Comparison of ENCODE assay signal across 16 mouse cellular contexts in genomic region chr1:170853604-170854003, GRCm38 (mm10). TPM values are rescaled to one million over a fixed set of nuclear protein-coding genes. Genes with fewer than 3 reads are reported as not detected.
DNase-seq lines count a peak whose midpoint lies in the region; ATAC-seq and TF ChIP-seq lines count a peak whose summit lies in the region.
"Had no signal": no experiment of that assay in that cellular context is flagged by ENCODE, and none has a peak within 500 bp of the region (broad histone marks: within the 10 kb centered on the region; RNA-seq: fewer than 3 reads in every experiment).

No protein-coding gene starts in this region.

- dilution Hi-C loops in CH12.LX (cut with MboI; ENCODE audit: extremely low pct_ligation_motif_present, extremely low pct_unique_long_range_greater_than_20kb, low sequenced_read_pairs): no loop called here

- H3K36me3 ChIP-seq in liver, adult 2 months (ENCODE audit: control insufficient read depth, insufficient read depth, low read length): peaks cover 34% of the 10 kb centered on the region
- H3K36me3 ChIP-seq in CH12.LX (replicated peaks in 1 of 2; ENCODE audit: control insufficient read depth in 1 of 2, insufficient read depth in 1 of 2, low read length in 1 of 2): peaks cover 30 to 36% of the 10 kb centered on the region in 2 experiments
- H3K36me3 ChIP-seq in kidney, embryonic 14.5 days (ENCODE audit: control insufficient read depth, insufficient read depth, low read length): no peaks in the 10 kb centered on the region; the same call in 1 of the 2 replicates

- peak overlapping the region; percentile 97 for H3K4me2 ChIP-seq in CH12.LX (ENCODE audit: insufficient read depth, low read depth, poor library complexity, severe bottlenecking)
- H3K4me2 ChIP-seq in kidney, embryonic 14.5 days (replicated peaks; ENCODE audit: low read depth, low read length): no peak overlapping the region

- DNase-seq in liver, adult 2 months (ENCODE audit: extremely low read depth, low read depth, low spot score): peak; percentile 29
- no peak for DNase-seq in liver
- peak; percentile 81 for DNase-seq in CH12.LX (ENCODE audit: extremely low read depth)
- no peak for DNase-seq in gastrocnemius, postnatal 25 days
- DNase-seq in spleen, postnatal 14 days (ENCODE audit: low spot score in 2 of 2): no peak
- DNase-seq: adrenal gland, adult 2 months; cerebellum, adult 9-11 months; heart, postnatal 36 days; kidney, adult 8-10 months; layer of hippocampus, postnatal 36 days; lung, adult 18-20 months had no signal

- peak; percentile 97 for TF ChIP-seq EP300 in CH12.LX (IDR thresholded peaks at IDR 0.05; ENCODE audit: low read length)

- no peak overlapping the region for H3K27ac ChIP-seq in liver, adult 2 months (replicated peaks; ENCODE audit: insufficient read depth, low read depth, low read length)
- peak overlapping the region; percentile 99 for H3K27ac ChIP-seq in CH12.LX (ENCODE audit: insufficient read depth, low read depth)
- no peak overlapping the region for H3K27ac ChIP-seq in kidney, embryonic 14.5 days (ENCODE audit: low read depth, low read length)

- ATAC-seq in hematopoietic stem cell, adult 5-6 weeks (replicated peaks in 1 of 2; ENCODE audit: insufficient read depth in 1 of 2, low FRiP score in 2 of 2, low TSS enrichment in 1 of 2, low read depth in 1 of 2, poor library complexity in 2 of 2, severe bottlenecking in 2 of 2): peak; percentile 86 to 89
- ATAC-seq in monocyte, adult 5-6 weeks (replicated peaks; ENCODE audit: insufficient number of reproducible peaks, low FRiP score, low TSS enrichment, poor library complexity, severe bottlenecking): peak; percentile 92
- ATAC-seq in kidney, embryonic 14.5 days (ENCODE audit: low FRiP score, low TSS enrichment): no peak

- TF ChIP-seq CTCF in liver, adult 2 months (IDR thresholded peaks at IDR 0.05; ENCODE audit: low read depth, low read length): no peak
- TF ChIP-seq CTCF in CH12.LX (conservative IDR thresholded peaks at IDR 0.05 in 1 of 2, IDR thresholded peaks at IDR 0.05 in 1 of 2; ENCODE audit: low read depth in 2 of 2, low read length in 2 of 2): no peak

- no peak overlapping the region for H3K4me3 ChIP-seq in liver, adult 2 months (ENCODE audit: insufficient read depth, low read depth, low read length)
- H3K4me3 ChIP-seq in CH12.LX (replicated peaks in 1 of 3; ENCODE audit: low read depth in 2 of 3, low read length in 2 of 3, poor library complexity in 1 of 3): no peak overlapping the region
- no peak overlapping the region for H3K4me3 ChIP-seq in kidney, embryonic 14.5 days (ENCODE audit: low read length)

- TF ChIP-seq POLR2A in liver, adult 2 months (IDR thresholded peaks at IDR 0.05; ENCODE audit: extremely low read depth, insufficient read depth, low read length): no peak
- peak; percentile 19; the same call in 1 of the 2 replicates for TF ChIP-seq POLR2A in CH12.LX (IDR thresholded peaks at IDR 0.05; ENCODE audit: low read depth, low read length)

- H3K9ac ChIP-seq in liver, adult 2 months (ENCODE audit: low read depth, low read length): no peak overlapping the region
- peak overlapping the region; percentile 37 for H3K9ac ChIP-seq in CH12.LX (ENCODE audit: insufficient read depth, low read depth)
- no peak overlapping the region for H3K9ac ChIP-seq in kidney, embryonic 14.5 days (ENCODE audit: low read depth, low read length)

- peaks cover 14% of the 10 kb centered on the region; the same call in 1 of the 2 replicates for H3K79me2 ChIP-seq in liver, adult 2 months (ENCODE audit: control insufficient read depth, insufficient read depth, low read length)
- H3K79me2 ChIP-seq in CH12.LX (replicated peaks; ENCODE audit: control insufficient read depth, extremely low read depth, insufficient read depth, poor library complexity, severe bottlenecking): peaks cover 83% of the 10 kb centered on the region

- no peaks in the 10 kb centered on the region for H3K27me3 ChIP-seq in liver, adult 2 months (ENCODE audit: control insufficient read depth, insufficient read depth, low read length)
- no peaks in the 10 kb centered on the region for H3K27me3 ChIP-seq in CH12.LX (replicated peaks)
- H3K27me3 ChIP-seq in kidney, embryonic 14.5 days (ENCODE audit: control insufficient read depth, insufficient read depth, low read length): no peaks in the 10 kb centered on the region

- no peaks in the 10 kb centered on the region for H3K4me1 ChIP-seq in liver, adult 2 months (ENCODE audit: control insufficient read depth, insufficient read depth, low read length)
- peaks cover 27 to 80% of the 10 kb centered on the region in 2 experiments for H3K4me1 ChIP-seq in CH12.LX (ENCODE audit: control insufficient read depth in 1 of 2, insufficient read depth in 2 of 2)
- H3K4me1 ChIP-seq in kidney, embryonic 14.5 days (ENCODE audit: control insufficient read depth, insufficient read depth, low read length): no peaks in the 10 kb centered on the region

- WGBS in liver, adult 2 months: 91% methylated on average over 3 of the region's 3 CpGs
- 75% methylated on average over 3 of the region's 3 CpGs for WGBS in kidney, embryonic 14.5 days

- in situ Hi-C loops in CH12.LX (cut with MboI; ENCODE audit: low pct_ligation_motif_present, low pct_unique_long_range_greater_than_20kb, low sequenced_read_pairs): no loop called here

- peaks cover 3% of the 10 kb centered on the region for H3K9me3 ChIP-seq in CH12.LX (replicated peaks; ENCODE audit: low read length)
- no peaks in the 10 kb centered on the region for H3K9me3 ChIP-seq in kidney, embryonic 14.5 days (ENCODE audit: control insufficient read depth, low read length)

- TF ChIP-seq RAD21 in CH12.LX (IDR thresholded peaks at IDR 0.05; ENCODE audit: low read depth, low read length): no peak; the same call in 1 of the 2 replicates

TF ChIP-seq in CH12.LX, 34 proteins besides CTCF, POLR2A, EP300 and RAD21:
- TF ChIP-seq TBP (conservative IDR thresholded peaks at IDR 0.05; ENCODE audit: low read depth, low read length): peak; percentile 70; the same call in 1 of the 2 replicates
- TF ChIP-seq JUN (IDR thresholded peaks at IDR 0.05; ENCODE audit: insufficient read depth, low read depth, low read length): peak; percentile 97
- peak; percentile 70 for TF ChIP-seq BHLHE40 (IDR thresholded peaks at IDR 0.05; ENCODE audit: low read depth, low read length)
- no peak for TF ChIP-seq ZC3H11A (IDR thresholded peaks at IDR 0.05; ENCODE audit: low read depth, low read length)
- TF ChIP-seq JUND (conservative IDR thresholded peaks at IDR 0.05; ENCODE audit: low read depth, low read length): peak; percentile 98
- TF ChIP-seq SIN3A (IDR thresholded peaks at IDR 0.05; ENCODE audit: low read length): no peak
- peak; percentile 95 for TF ChIP-seq IRF4 (IDR thresholded peaks at IDR 0.05; ENCODE audit: low read depth, low read length)
- TF ChIP-seq E2F4 (IDR thresholded peaks at IDR 0.05; ENCODE audit: insufficient replicate concordance, low read depth, low read length): no peak; the same call in 1 of the 2 replicates
- TF ChIP-seq ETS1 (conservative IDR thresholded peaks at IDR 0.05; ENCODE audit: low read depth, low read length): peak; percentile 90
- peak; percentile 97 for TF ChIP-seq MEF2A (IDR thresholded peaks at IDR 0.05; ENCODE audit: borderline replicate concordance, low read depth, low read length)

RNA-seq across cellular contexts. Expression of gene Atf6, which starts 14.0 kb away (rescaled TPM):
- 30.1 and 38.1 TPM in 2 replicates for total RNA-seq in liver, adult 2 months (2014; rRNA removed)
- polyA plus RNA-seq in liver, adult 2 months (2012; rRNA removed): 13.0 and 14.3 TPM in 2 replicates
- total RNA-seq in CH12.LX (2012; rRNA removed) (35.3 and 37.6 TPM in 2 replicates), CH12.LX (2014; rRNA removed) (33.8 and 35.9 TPM in 2 replicates)
- 42.7 and 47.0 TPM in 2 replicates for polyA plus RNA-seq in CH12.LX (2012; ENCODE audit: insufficient read length, low read depth)
- total RNA-seq in hematopoietic stem cell, adult 5-6 weeks (2017): 25.2 and 26.2 TPM in 2 replicates
- total RNA-seq in monocyte, adult 5-6 weeks (2017): 45.8 to 71.9 TPM (median 49.6 TPM) in 3 replicates
- total RNA-seq in gastrocnemius, postnatal 25 days (2021): 10 to 100 TPM; 16.8 to 16.9 TPM
- 6.7 and 11.6 TPM in 2 replicates for polyA plus RNA-seq in kidney, embryonic 14.5 days (2014; fragmentation: Nextera tagmentation; extraction: Ambion mirVana)

RNA-seq across cellular contexts. Expression of gene Gm26620, which starts 31.3 kb away (rescaled TPM):
- 0.67 and 0.74 TPM in 2 replicates for total RNA-seq in liver, adult 2 months (2014; rRNA removed)
- polyA plus RNA-seq in liver, adult 2 months (2012; rRNA removed): 0.59 and 1.1 TPM in 2 replicates
- total RNA-seq in CH12.LX (2012; rRNA removed) (4.2 and 5.7 TPM in 2 replicates), CH12.LX (2014; rRNA removed) (0.52 and 0.99 TPM in 2 replicates)
- polyA plus RNA-seq in CH12.LX (2012; ENCODE audit: insufficient read length, low read depth): 1.2 and 1.9 TPM in 2 replicates
- 1.8 TPM in 1 of 2 replicates, not detected in the other for total RNA-seq in hematopoietic stem cell, adult 5-6 weeks (2017)
- 0.97 TPM in 1 of 3 replicates, not detected in the others for total RNA-seq in monocyte, adult 5-6 weeks (2017)
- under 1 TPM in 1 of 2 experiments, not detected in 1; 0.35 TPM for total RNA-seq in gastrocnemius, postnatal 25 days (2021)
- 0.69 TPM in 1 of 2 replicates, not detected in the other for polyA plus RNA-seq in kidney, embryonic 14.5 days (2014; fragmentation: Nextera tagmentation; extraction: Ambion mirVana)

RNA-seq across cellular contexts. Expression of gene Dusp12, which starts 31.7 kb away (rescaled TPM):
- 30.4 and 36.2 TPM in 2 replicates for total RNA-seq in liver, adult 2 months (2014; rRNA removed)
- polyA plus RNA-seq in liver, adult 2 months (2012; rRNA removed): 12.7 and 17.2 TPM in 2 replicates
- 30.9 and 37.2 TPM in 2 replicates for total RNA-seq in CH12.LX (2012; rRNA removed)
- 41.7 and 49.4 TPM in 2 replicates for total RNA-seq in CH12.LX (2014; rRNA removed)
- 30.4 and 36.5 TPM in 2 replicates for polyA plus RNA-seq in CH12.LX (2012; ENCODE audit: insufficient read length, low read depth)
- 10.8 and 18.7 TPM in 2 replicates for total RNA-seq in hematopoietic stem cell, adult 5-6 weeks (2017)
- 7.0 to 16.2 TPM (median 9.7 TPM) in 3 replicates for total RNA-seq in monocyte, adult 5-6 weeks (2017)
- 1 to 10 TPM; 4.0 TPM for total RNA-seq in gastrocnemius, postnatal 25 days (2021)
- polyA plus RNA-seq in kidney, embryonic 14.5 days (2014; fragmentation: Nextera tagmentation; extraction: Ambion mirVana): 36.9 and 41.7 TPM in 2 replicates

RNA-seq across cellular contexts. Expression of gene Fcrlb, which starts 59.1 kb away (rescaled TPM):
- 0.18 and 0.20 TPM in 2 replicates for total RNA-seq in liver, adult 2 months (2014; rRNA removed)
- 0.11 TPM in 1 of 2 replicates, not detected in the other for polyA plus RNA-seq in liver, adult 2 months (2012; rRNA removed)
- total RNA-seq in CH12.LX (2012; rRNA removed) (not detected in 2 replicates), CH12.LX (2014; rRNA removed) (not detected in 2 replicates)
- not detected in 2 replicates for polyA plus RNA-seq in CH12.LX (2012; ENCODE audit: insufficient read length, low read depth)
- not detected in 2 replicates for total RNA-seq in hematopoietic stem cell, adult 5-6 weeks (2017)
- 0.43 TPM in 1 of 3 replicates, not detected in the others for total RNA-seq in monocyte, adult 5-6 weeks (2017)
- total RNA-seq in gastrocnemius, postnatal 25 days (2021): not detected
- polyA plus RNA-seq in kidney, embryonic 14.5 days (2014; fragmentation: Nextera tagmentation; extraction: Ambion mirVana): not detected in 2 replicates
- total RNA-seq: adrenal gland, adult 2 months; ES-E14; heart, postnatal 36 days had no signal
- polyA plus RNA-seq: stomach, embryonic 16.5 days had no signal

Comparison
In these comparisons a context has a peak if more than half of its experiments do, and no peak if none do; other contexts are left out.
1. DNase-seq: peak in liver, adult 2 months (single experiment) and CH12.LX (single experiment); none in liver (single experiment), gastrocnemius, postnatal 25 days (single experiment) and spleen, postnatal 14 days (0 of 2).